Mouse (Mus musculus): ENCODE data around the gene Coq10a.

The Coq10a gene

DNA sequence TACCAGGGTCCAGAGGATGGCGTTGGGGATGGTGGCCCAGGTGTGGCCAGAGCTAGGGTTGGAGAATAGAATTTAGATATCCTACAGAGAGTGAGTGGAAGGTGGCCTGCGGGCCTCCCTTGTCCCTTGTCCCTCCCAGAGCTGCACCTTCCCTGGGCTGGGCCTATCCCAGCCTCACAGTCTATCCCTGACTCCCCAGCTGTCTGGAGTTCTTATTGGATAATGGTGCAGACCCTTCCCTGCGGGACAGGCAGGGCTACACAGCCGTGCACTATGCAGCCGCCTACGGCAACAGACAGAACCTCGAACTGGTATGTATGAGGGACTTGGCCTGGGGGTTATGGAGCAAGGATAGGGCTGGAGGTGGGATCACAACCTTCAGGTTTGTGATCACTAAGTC, 17.1 kb upstream of the Coq10a start:
- in situ Hi-C loops (cut with MboI): no loop called here

DNA sequence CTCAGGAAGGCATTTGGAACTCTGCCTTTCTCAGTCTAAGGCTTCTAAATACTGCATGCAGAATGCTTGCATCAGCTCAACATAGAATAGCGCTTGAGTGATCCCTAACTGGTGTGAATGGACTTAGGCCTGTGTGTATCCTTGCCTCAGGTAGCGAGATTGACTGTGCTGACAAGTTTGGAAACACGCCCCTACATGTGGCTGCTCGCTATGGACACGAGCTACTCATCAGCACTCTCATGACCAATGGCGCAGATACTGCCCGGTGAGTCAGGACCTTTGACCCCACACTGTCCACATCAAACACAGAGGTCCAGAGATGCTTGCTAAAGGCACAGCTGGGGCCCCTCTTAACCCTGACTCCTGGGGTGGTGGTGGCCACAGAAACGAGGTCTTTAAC, 13.7 kb upstream of the Coq10a start:
- in situ Hi-C loops (cut with MboI): no loop called here

DNA sequence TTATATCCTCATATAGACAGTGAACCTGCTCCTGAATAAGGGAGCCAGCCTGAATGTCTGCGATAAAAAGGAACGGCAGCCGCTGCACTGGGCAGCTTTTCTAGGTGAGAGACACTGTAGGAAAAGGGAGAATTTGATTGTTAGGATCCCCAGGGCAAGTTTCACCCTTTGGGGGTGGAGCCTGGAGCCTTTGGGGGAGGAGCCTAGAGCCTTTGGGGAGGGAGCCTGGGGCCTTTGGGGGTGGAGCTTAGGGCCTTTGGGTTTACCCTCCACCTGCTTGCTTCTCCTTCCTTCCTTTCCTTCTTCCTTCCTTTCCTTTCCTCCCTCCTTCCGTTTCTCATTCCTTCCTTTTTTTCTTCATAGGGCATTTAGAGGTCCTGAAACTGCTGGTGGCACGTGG, 11.8 kb upstream of the Coq10a start:
- in situ Hi-C loops (cut with MboI): no loop called here

GRCm38 (mm10) chr10:128379260-128379659, 10.5 kb upstream of the Coq10a start:
- in situ Hi-C loops (cut with MboI): no loop called here

- in situ Hi-C loops (cut with MboI): no loop called here
Observed at GRCm38 (mm10) chr10:128378462-128378861, 9.7 kb upstream of the Coq10a start.

GRCm38 (mm10) chr10:128377940-128378448, 9.2 kb upstream of the Coq10a start:
- in situ Hi-C loops (cut with MboI): no loop called here

DNA sequence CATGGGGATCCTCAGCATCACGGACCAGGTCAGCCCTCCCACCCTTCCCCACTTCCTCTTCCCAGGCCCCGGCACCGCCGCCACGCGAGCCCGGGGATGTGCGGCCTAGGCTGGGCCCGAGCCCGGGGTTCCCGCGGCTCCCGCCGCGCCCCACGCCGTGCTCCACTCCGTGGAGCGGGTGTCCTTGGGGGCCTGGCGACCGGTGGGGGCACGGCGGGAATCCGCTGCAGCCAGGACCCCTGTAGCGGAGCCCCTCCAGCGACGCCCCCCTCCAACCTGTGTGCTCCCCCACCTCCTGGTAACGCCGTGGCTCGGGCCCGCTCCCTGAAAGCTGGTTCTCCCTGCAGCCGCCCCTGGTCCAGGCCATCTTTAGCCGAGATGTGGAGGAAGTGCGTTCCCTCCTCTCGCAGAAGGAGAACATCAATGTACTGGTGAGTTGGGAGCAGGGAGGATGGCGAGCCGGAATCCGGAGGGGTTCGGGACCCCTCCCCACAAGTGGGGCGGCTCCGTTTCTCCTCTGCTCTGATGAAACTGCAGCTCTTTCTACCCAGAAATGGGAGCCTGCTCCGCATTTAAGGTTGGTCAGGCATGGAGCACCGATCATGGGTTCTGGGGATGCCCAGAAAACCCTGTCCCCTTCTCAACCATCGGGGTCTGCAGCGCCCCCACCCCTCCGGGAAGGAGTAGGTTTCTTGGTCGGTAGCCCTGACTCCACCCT, 8.6 kb upstream of the Coq10a start:
- in situ Hi-C loops (cut with MboI): no loop called here

DNA sequence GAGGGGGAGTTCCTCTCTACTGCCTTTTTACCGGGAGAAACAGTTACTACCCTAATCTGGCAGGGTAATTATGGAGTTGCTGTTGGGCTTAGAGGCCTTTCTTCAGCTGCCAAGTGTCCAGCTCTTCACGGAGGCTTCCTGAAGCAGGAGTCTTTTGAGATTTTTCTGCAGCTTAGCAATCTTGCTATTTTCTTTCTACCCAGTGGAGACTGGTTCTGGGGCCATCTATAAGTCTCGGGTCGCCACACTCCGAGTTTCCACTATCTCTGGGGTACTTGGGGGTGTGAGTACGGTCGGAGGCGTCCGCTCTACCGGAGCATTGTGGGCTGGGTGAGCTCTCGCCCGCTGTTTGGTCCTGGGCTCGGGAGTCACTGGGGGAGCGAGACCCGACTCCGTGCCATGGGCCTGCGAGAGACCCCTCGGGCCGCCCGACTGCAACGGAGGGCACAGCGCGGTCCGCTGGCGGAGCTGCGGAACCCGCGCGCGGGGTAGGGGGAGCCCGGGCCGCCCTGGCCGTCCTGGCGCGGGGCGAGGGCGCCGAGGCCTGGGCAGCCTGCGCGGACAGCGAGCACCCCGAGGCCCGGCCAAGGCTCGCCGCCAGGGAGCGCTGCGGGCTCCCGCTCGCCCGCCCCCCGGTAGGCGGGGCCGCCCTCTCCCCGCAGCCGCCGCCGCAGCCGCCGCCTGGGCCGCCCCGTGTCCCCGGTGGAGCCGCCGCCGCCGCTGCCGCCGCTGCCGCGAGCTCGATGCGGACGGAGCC, 7.8 kb upstream of the Coq10a start, which contains the start of gene Ankrd52:
TSS of gene Ankrd52 (plus strand) at position 661 of the 757 bp plus-strand sequence.
- in situ Hi-C loops (cut with MboI): no loop called here

- in situ Hi-C loops (cut with MboI): no loop called here
Observed at GRCm38 (mm10) chr10:128376099-128376454, 7.3 kb upstream of the Coq10a start.

DNA sequence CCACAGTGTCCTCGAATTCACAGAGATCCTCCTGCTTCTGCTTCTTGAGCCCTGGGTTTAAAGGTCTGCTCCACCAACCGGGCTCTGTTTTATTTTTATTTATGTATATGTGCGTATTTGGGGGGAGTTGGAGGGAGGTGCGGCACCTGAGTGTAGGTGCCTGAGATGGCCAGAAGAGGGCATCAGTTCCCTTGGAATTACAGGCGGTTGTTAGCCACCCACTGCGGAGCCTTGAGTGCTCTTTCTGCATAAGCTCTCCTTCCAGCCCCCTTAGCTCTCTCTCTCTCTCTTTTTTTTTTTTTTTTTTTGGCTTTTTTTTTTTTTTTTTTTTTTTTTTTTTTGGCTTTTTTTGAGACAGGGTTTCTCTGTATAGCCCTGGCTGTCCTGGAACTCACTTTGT, 5.6 kb upstream of the Coq10a start:
- in situ Hi-C loops (cut with MboI): no loop called here

DNA sequence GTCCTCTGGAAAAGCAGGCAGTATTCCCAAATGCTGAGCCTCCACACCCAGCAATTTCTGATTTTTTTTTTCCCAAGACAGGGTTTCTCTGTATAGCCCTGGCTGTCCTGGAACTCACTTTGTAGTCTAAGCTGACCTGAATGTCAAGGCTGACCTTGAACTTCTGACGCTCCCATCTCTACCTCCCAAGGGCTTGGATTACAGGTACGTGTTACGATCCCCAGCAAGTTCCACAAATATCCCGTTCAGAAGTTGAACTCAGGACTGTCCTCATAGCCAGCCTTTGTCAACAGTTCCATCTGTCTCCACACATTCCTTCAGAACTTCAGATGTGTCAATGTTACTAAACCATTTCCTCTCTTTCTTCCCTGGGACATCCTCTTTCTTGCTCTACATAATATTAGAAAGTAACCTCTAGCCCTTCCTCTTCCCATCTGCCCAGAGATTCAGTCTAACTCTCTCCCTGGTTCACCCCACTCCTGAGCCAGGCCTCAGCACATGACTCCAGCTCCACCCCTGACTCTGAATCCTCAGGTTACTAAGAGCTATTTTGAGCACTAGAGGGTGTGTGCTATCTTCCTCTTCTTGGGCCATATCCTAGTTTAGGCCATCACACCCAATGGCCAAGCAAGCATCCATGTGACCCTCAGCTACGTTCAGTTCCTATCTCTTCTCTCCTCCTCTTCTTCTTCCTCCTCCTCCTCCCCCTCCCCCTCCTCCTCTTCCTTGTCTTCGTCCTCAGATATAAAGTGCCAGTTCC, 4.4 kb upstream of the Coq10a start:
- in situ Hi-C loops (cut with MboI): no loop called here

DNA sequence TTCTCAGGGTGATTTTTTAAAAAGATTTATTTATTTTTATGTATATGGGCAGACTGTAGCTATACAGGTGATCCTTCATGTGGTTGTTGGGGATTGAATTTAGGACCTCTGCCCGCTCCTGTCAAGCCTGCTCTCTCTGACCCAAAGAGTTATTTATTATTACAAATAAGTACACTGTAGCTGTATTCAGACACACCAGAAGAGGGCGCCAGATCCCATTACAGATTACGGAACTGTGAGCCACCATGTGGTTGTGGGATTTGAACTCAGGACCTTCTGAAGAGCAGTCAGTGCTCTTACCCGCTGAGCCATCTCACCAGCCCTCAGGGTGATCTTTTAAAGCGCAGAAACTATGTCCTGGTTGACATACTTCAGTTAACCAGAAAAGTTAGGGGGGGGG, 3.3 kb upstream of the Coq10a start:
- in situ Hi-C loops (cut with MboI): no loop called here

DNA sequence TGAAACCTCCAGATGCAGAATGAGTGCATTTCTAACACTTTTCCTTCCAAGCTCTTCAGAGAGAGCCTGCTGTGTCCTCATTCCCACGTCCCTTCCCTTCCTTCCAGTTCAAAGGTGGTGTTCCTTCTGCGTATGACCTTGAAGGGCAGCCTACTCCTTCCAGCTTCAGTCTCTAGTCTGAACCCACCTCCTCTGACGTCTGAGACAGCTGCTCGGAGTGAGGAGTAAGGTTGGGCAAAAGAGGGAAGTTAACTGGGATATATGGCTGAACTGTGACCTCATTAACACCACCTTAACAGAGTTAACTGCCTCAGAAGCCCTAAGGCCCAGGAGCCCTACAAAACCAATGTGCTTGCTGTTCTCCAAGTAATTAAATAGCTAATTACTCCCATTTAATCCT, 1.8 kb upstream of the Coq10a start:
- in situ Hi-C loops (cut with MboI): no loop called here

- in situ Hi-C loops (cut with MboI): no loop called here
Observed at GRCm38 (mm10) chr10:128370021-128370420, 1.2 kb upstream of the Coq10a start.

DNA sequence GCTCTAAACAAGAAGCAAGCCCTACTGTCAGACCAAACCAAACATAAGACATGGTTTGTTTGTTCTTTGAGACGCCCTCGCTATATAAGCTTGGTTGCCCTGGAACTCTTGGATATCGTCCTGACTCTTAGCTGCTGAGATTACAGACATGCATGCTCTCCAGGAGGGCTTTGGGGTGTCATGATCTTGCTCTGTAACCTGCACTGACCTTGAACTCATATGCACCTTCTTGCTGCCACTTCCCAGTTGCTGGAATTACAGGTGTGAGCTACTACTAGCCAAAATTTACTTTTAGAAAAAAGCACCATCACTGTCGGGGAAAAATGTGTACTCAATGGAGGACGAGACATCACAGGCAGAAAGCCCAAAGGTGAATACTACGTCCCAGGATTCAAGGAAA, 802 bp upstream of the Coq10a start:
- in situ Hi-C loops (cut with MboI): no loop called here

DNA sequence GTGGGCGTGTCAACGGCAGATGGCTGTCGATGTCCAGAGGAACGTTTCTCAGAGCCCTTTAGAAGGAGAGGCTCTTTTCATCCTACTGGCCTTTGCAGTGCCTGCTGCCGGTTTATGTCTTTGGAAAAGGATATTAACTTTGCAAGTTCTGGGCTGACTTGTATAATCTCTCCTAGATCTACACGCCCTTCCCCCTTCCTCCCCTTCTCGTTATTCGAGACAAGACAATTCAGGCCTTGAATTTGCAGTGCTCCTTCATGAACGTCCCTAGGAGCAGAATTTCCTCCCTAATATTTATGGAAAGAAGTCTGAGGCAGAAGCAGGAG, 384 bp upstream of the Coq10a start:
- in situ Hi-C loops (cut with MboI): no loop called here

DNA sequence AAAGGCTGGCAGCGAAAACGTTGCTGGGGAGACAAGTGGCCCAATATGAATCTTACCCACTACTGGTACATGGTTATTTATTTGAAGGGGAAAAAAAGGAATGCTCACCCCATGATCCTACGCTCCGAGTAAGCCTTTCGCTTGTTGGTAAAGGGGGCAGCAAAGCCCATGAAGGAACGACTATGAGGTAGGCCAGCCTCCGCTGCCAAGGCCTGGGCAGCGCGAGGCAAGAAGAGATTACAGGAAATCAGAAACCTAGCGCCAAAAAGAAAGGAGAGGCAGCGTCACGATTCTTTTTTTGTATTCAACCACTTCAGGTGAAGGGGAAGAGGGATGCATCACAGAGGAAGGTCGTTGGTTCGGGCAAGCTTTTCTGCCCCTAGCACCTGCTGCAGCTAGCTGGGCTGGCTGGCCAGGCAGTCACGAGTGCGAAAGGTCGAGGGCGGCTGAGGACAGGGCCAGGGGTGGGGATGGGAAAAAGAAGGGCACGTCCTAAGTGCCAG, 847 bp downstream of the Coq10a start:
- in situ Hi-C loops (cut with MboI): no loop called here

DNA sequence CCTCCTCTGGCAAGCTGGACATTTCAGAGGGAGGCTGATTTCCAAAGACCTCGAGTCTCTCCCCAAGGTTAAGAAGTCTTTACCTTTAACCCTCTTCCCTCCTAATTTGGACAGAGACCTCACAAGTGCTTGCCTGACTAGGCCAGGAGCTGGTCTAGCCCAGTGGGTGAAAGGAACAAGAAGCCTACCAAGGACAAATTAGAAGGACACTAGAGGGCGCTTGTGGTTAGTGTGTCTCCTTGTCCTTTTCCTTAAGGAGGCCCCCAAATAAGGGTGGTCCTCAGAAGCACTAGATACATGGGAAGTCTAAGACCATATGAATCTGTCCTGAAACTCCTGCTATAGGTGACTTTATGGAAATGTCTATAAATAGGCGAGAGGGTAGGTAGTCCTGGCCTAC, 6.2 kb downstream of the Coq10a start:
- in situ Hi-C loops (cut with MboI): no loop called here

GRCm38 (mm10) chr10:128361836-128362235, 7.0 kb downstream of the Coq10a start:
- in situ Hi-C loops (cut with MboI): no loop called here

DNA sequence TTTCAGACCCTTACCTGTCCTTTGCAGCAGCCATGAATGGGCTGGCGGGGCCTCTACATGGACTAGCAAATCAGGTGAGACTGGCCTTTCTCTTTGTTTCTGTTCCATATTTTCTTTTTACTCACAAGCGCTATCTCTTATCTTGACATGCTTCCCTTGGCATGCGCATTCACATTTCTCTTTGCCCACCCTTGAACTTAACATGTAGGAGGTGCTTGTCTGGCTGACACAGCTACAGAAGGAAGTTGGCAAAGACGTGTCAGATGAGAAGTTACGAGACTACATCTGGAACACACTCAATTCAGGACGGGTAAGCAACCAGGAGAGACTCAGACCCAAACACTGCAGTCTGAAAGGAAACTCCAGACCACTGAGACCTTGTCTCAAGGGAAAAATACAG, 9.6 kb downstream of the Coq10a start:
- in situ Hi-C loops (cut with MboI): no loop called here

GRCm38 (mm10) chr10:128358796-128359195, 10.0 kb downstream of the Coq10a start:
- in situ Hi-C loops (cut with MboI): no loop called here

GRCm38 (mm10) chr10:128347541-128347940, 21.3 kb downstream of the Coq10a start:
- in situ Hi-C loops (cut with MboI): no loop called here
